Mouse (Mus musculus) CH12.LX (cell line): ENCODE data around the gene Kdm5b.

Experiments used
- CTCF ChIP-seq, 2 experiments: IDR thresholded peaks in 1 of 2; conservative IDR thresholded peaks in 1 of 2; 2 replicates each; pipeline ENCODE4 v1.5.1; 2011 to 2012; ENCODE audit warnings: low read depth in 2 of 2, low read length in 2 of 2, improper control_type of control experiment in 1 of 2, inconsistent platforms in 1 of 2, mild to moderate bottlenecking in 1 of 2, moderate library complexity in 1 of 2
- E2F4 ChIP-seq: IDR thresholded peaks from 2 replicates; pipeline ENCODE4 v1.6.1; 2011; ENCODE audit warnings: low read depth, low read length, improper control_type of control experiment; ENCODE audit not compliant: insufficient replicate concordance
- EP300 ChIP-seq: IDR thresholded peaks from 2 replicates; pipeline ENCODE4 v1.6.1; 2011; ENCODE audit warnings: low read length, improper control_type of control experiment
- POLR2A ChIP-seq: IDR thresholded peaks from 2 replicates; pipeline ENCODE4 v1.6.1; 2011; ENCODE audit warnings: low read depth, mild to moderate bottlenecking, improper control_type of control experiment, low read length
- ZKSCAN1 ChIP-seq: IDR thresholded peaks from 2 replicates; pipeline ENCODE4 v1.6.1; 2012; ENCODE audit warnings: low read depth, inconsistent platforms, low read length, improper control_type of control experiment, borderline replicate concordance

GRCm38 (mm10) chr1:134658841-134659240 lies 98.9 kb downstream of the Kdm5b start:
- TF ChIP-seq POLR2A (no peak), EP300 (no peak), CTCF (conservative IDR thresholded peaks at IDR 0.05 in 1 of 2, IDR thresholded peaks at IDR 0.05 in 1 of 2; ENCODE audit: low read depth in 2 of 2, low read length in 2 of 2) (no peak), ZKSCAN1 (no peak), E2F4 (no peak)
